Mouse (Mus musculus): Measurements from ENCODE around the gene Fam217b. TPM values are rescaled to one million over a fixed set of nuclear protein-coding genes. Genes with fewer than 3 reads are reported as not detected.

The Fam217b gene
- polyA plus RNA-seq, 1 experiment, result not detected

GRCm38 (mm10) chr2:178457414-178457813 lies 43.1 kb downstream of the Fam217b start:
- TF ChIP-seq CTCF (IDR thresholded peaks at IDR 0.05; ENCODE audit: insufficient read depth, low read depth, low read length) (no peak), POLR2A (IDR thresholded peaks at IDR 0.05; ENCODE audit: insufficient read depth, low read depth, low read length) (no peak)
- 95% methylated on average over 6 of the region's 6 CpGs for WGBS
- peaks cover 9% of the 10 kb centered on the region; the same call in 1 of the 2 replicates for H3K4me1 ChIP-seq (ENCODE audit: control insufficient read depth, insufficient read depth, low read length)
- no peak overlapping the region for H3K27ac ChIP-seq (ENCODE audit: insufficient read depth, low read depth, low read length)
- no peak overlapping the region for H3K4me3 ChIP-seq (ENCODE audit: insufficient read depth, low read depth, low read length)

DNA sequence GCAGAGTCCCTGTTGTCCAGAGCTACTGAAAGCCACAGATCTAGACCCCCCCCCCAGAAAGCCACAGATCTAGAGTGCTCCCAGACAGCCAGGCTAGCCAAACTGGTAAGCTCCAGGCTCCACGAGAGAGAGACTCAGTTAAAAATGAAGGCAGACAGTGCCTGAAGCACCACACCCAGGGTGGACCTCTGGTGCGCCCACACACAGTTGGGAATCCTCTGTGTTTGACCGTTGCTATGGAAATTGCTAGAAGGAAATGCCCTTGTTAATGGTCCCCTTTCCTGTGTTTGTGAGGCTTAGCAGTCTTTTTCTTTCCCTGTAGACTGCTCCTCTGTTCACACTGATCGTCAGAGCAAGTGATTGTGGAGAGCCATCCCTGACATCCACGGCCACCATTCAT lies 46.0 kb downstream of the Fam217b start:
- H3K27ac ChIP-seq (ENCODE audit: insufficient read depth, low read depth, low read length), result no peak overlapping the region
- 60% methylated on average over 5 of the region's 5 CpGs for WGBS
- no peak for TF ChIP-seq POLR2A (IDR thresholded peaks at IDR 0.05; ENCODE audit: insufficient read depth, low read depth, low read length)
- TF ChIP-seq CTCF (IDR thresholded peaks at IDR 0.05; ENCODE audit: insufficient read depth, low read depth, low read length), result no peak

GRCm38 (mm10) chr2:178471546-178472480 lies 57.5 kb downstream of the Fam217b start:
- Histone ChIP-seq H3K4me3 (ENCODE audit: insufficient read depth, low read depth, low read length) (no peak overlapping the region), H3K27ac (ENCODE audit: insufficient read depth, low read depth, low read length) (no peak overlapping the region), H3K4me1 (ENCODE audit: control insufficient read depth, insufficient read depth, low read length) (no peaks in the 10 kb centered on the region)
- 86% methylated on average over 17 of the region's 17 CpGs for WGBS
- no peak for TF ChIP-seq CTCF (IDR thresholded peaks at IDR 0.05; ENCODE audit: insufficient read depth, low read depth, low read length)

More for the DNA sequence above, 46.0 kb downstream of the Fam217b start:
- Histone ChIP-seq H3K4me3 (ENCODE audit: insufficient read depth, low read depth, low read length) (no peak overlapping the region), H3K4me1 (ENCODE audit: control insufficient read depth, insufficient read depth, low read length) (peaks cover 6% of the 10 kb centered on the region; the same call in 1 of the 2 replicates)

DNA sequence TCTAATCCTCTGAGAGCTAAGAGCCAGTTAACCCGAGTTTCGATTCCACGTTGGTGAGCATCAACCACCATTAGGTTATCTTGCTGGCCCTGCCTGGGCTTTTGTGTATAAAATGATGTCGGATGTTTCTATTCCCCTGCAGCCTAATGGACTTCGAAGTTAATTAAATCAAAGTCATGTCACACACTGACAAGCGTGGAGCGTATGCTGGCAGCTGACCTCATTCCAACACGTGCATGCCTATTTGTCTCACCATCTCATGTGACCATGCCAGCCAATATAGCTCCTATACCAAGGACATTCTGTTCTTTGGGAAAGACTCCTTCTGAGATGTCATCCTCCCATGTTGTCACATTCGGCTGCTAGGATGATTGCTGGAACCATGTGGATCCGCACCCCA lies 59.6 kb downstream of the Fam217b start:
- no peak overlapping the region for H3K27ac ChIP-seq (ENCODE audit: insufficient read depth, low read depth, low read length)
- H3K4me1 ChIP-seq (ENCODE audit: control insufficient read depth, insufficient read depth, low read length), result no peaks in the 10 kb centered on the region
- TF ChIP-seq POLR2A (IDR thresholded peaks at IDR 0.05; ENCODE audit: insufficient read depth, low read depth, low read length), result no peak
- no peak for TF ChIP-seq CTCF (IDR thresholded peaks at IDR 0.05; ENCODE audit: insufficient read depth, low read depth, low read length)
- H3K4me3 ChIP-seq (ENCODE audit: insufficient read depth, low read depth, low read length), result no peak overlapping the region
- 87% methylated on average over 10 of the region's 10 CpGs for WGBS

Other genes starting within 250 kb of the Fam217b start
- not detected in 2 replicates for gene Sycp2, start 6.8 kb upstream of the Fam217b start, polyA plus RNA-seq (2012; ENCODE audit: insufficient read depth, insufficient read length, low replicate concordance, missing spikeins)
- not detected in 2 replicates for gene Ppp1r3d, start 52 bp upstream of the Fam217b start, polyA plus RNA-seq (2012; ENCODE audit: insufficient read depth, insufficient read length, low replicate concordance, missing spikeins)
- not detected in 2 replicates for gene Cdh26, start 16.0 kb downstream of the Fam217b start, polyA plus RNA-seq (2012; ENCODE audit: insufficient read depth, insufficient read length, low replicate concordance, missing spikeins)

All from olfactory bulb, adult 2 months (tissue).